Mouse (Mus musculus) ovary, postnatal 36 days (tissue): ENCODE measurements around the gene Eef1a2.

Source experiments
- DNase-seq: peaks from one replicate; pipeline ENCODE4 v3.0.0; 2022; ENCODE audit warnings: low spot score, mixed read lengths

Eef1a2 gene

GRCm38 (mm10) chr2:181158471-181158870 lies 1.7 kb upstream of the Eef1a2 start:
- DNase-seq, result no peak

- no peak for DNase-seq
These were observed 995 bp upstream of the Eef1a2 start for GRCm38 (mm10) chr2:181157716-181158302.

GRCm38 (mm10) chr2:181157180-181157579 lies 366 bp upstream of the Eef1a2 start:
- no peak for DNase-seq

GRCm38 (mm10) chr2:181155801-181156200 lies 1.0 kb downstream of the Eef1a2 start:
- no peak for DNase-seq

- DNase-seq, result no peak
These were observed 1.9 kb downstream of the Eef1a2 start for GRCm38 (mm10) chr2:181154831-181155415.

GRCm38 (mm10) chr2:181154361-181154760 lies 2.5 kb downstream of the Eef1a2 start:
- no peak for DNase-seq

- no peak for DNase-seq
These were observed 3.0 kb downstream of the Eef1a2 start for GRCm38 (mm10) chr2:181153837-181154236.

GRCm38 (mm10) chr2:181153131-181153530 lies 3.7 kb downstream of the Eef1a2 start:
- DNase-seq, result no peak

- no peak for DNase-seq
These were observed 4.1 kb downstream of the Eef1a2 start for GRCm38 (mm10) chr2:181152701-181153100.

- DNase-seq, result no peak
These were observed 6.5 kb downstream of the Eef1a2 start for GRCm38 (mm10) chr2:181150281-181150680.

- DNase-seq, result no peak
These were observed 8.4 kb downstream of the Eef1a2 start for GRCm38 (mm10) chr2:181148318-181148955.

GRCm38 (mm10) chr2:181147546-181148317 lies 9.1 kb downstream of the Eef1a2 start:
- DNase-seq, result no peak

GRCm38 (mm10) chr2:181146976-181147545 lies 9.8 kb downstream of the Eef1a2 start:
- no peak for DNase-seq

GRCm38 (mm10) chr2:181144675-181145074 lies 12.1 kb downstream of the Eef1a2 start:
- no peak for DNase-seq

- DNase-seq, result no peak
These were observed 13.1 kb downstream of the Eef1a2 start for GRCm38 (mm10) chr2:181143509-181144276.

- no peak for DNase-seq
These were observed 14.1 kb downstream of the Eef1a2 start for GRCm38 (mm10) chr2:181142703-181143135.

GRCm38 (mm10) chr2:181139641-181140193 lies 17.1 kb downstream of the Eef1a2 start:
- DNase-seq, result no peak

GRCm38 (mm10) chr2:181136934-181137333 lies 19.9 kb downstream of the Eef1a2 start:
- DNase-seq, result peak; percentile 52

- no peak for DNase-seq
These were observed 21.4 kb downstream of the Eef1a2 start for GRCm38 (mm10) chr2:181135446-181135818.

- no peak for DNase-seq
These were observed 22.0 kb downstream of the Eef1a2 start, which contains the start of gene Kcnq2 for GRCm38 (mm10) chr2:181134591-181135445. Gene Kcnq2, minus strand, starts transcription at chr2:181135300.
